21 mouse cellular contexts compared by ENCODE assay signal in the genomic region with DNA sequence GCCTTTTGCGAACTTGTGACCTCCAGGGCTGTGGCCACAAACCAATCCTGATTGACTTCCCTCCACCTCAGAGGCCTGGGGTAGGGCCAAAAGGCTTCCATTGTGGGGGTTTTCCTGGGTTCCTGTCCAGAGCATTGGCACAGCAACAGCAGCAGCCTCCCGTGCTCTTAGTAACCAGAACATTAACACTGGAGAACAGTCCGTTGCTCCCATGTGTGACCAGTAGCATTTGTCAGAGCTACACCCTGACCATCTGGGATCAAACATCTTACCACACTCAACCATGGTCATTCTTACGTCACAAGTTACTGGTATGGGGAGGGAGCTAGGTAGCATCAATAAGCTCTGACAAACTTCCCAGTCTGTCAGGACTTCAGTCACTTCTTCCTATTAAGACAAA. TPM values are rescaled to one million over a fixed set of nuclear protein-coding genes. Genes with fewer than 3 reads are reported as not detected.
A peak's percentile ranks its signal among the peaks of the same experiment; 100 is the strongest.
DNase-seq lines count a peak whose midpoint lies in the region; ATAC-seq and TF ChIP-seq lines count a peak whose summit lies in the region.
"Had no signal": no experiment of that assay in that cellular context is flagged by ENCODE, and none has a peak within 500 bp of the region (broad histone marks: within the 10 kb centered on the region; RNA-seq: fewer than 3 reads in every experiment).

No protein-coding gene starts in this region.

- TF ChIP-seq POLR2A in bone marrow macrophage, adult 2 months (IDR thresholded peaks at IDR 0.05; ENCODE audit: borderline replicate concordance, low read depth, low read length) = no peak

- H3K4me1 ChIP-seq in bone marrow macrophage, adult 2 months (ENCODE audit: control insufficient read depth, insufficient read depth, low read length) = peaks cover 40% of the 10 kb centered on the region
- peaks cover 10% of the 10 kb centered on the region; the same call in 1 of the 2 replicates for H3K4me1 ChIP-seq in kidney, embryonic 14.5 days (ENCODE audit: control insufficient read depth, insufficient read depth, low read length)
- peaks cover 6% of the 10 kb centered on the region; the same call in 1 of the 2 replicates for H3K4me1 ChIP-seq in liver, postnatal 0 days (ENCODE audit: insufficient read depth)

- no peak overlapping the region for H3K4me2 ChIP-seq in kidney, embryonic 14.5 days (replicated peaks; ENCODE audit: low read depth, low read length)
- H3K4me2 ChIP-seq in liver, postnatal 0 days (ENCODE audit: low read depth, low read length) = no peak overlapping the region
- H3K4me2 ChIP-seq: embryonic facial prominence, embryonic 15.5 days; forebrain, embryonic 12.5 days; heart, embryonic 12.5 days; hindbrain, embryonic 12.5 days had no signal

- no peak for TF ChIP-seq EP300 in liver, postnatal 0 days (IDR thresholded peaks at IDR 0.05; ENCODE audit: low read depth)

- intact Hi-C loops in heart, postnatal 36 days (cut with DNase I) = loop anchor here (2.0 kb wide), 1 partner anchor 19 kb away; no protein-coding TSS in a partner anchor

- H3K4me3 ChIP-seq in bone marrow macrophage, adult 2 months (ENCODE audit: insufficient read depth, low read length) = no peak overlapping the region
- H3K4me3 ChIP-seq in kidney, embryonic 14.5 days (ENCODE audit: low read length) = no peak overlapping the region
- no peak overlapping the region for H3K4me3 ChIP-seq in liver, postnatal 0 days (ENCODE audit: low read depth, low read length)
- H3K4me3 ChIP-seq: embryonic facial prominence, embryonic 15.5 days; forebrain, embryonic 12.5 days; heart, embryonic 12.5 days; hindbrain, embryonic 12.5 days had no signal

- peak overlapping the region; percentile 85 for H3K27ac ChIP-seq in bone marrow macrophage, adult 2 months (ENCODE audit: insufficient read depth, low read depth, low read length)
- H3K27ac ChIP-seq in kidney, embryonic 14.5 days (ENCODE audit: low read depth, low read length) = no peak overlapping the region
- no peak overlapping the region for H3K27ac ChIP-seq in liver, postnatal 0 days (ENCODE audit: low read depth)
- H3K27ac ChIP-seq: embryonic facial prominence, embryonic 15.5 days; forebrain, embryonic 12.5 days; hindbrain, embryonic 12.5 days had no signal

- ATAC-seq in megakaryocyte, adult 5-6 weeks (ENCODE audit: poor library complexity, severe bottlenecking) = peak; percentile 33; the same call in 1 of the 2 replicates
- ATAC-seq in neutrophil, adult 5-6 weeks (ENCODE audit: extremely low read depth, insufficient number of reproducible peaks, low FRiP score, poor library complexity, severe bottlenecking) = peak; percentile 33; the same call in 1 of the 2 replicates
- ATAC-seq in kidney, embryonic 14.5 days (ENCODE audit: low FRiP score, low TSS enrichment) = no peak
- no peak for ATAC-seq in liver, postnatal 0 days
- ATAC-seq: activated CD4-positive, CD25-positive, alpha-beta regulatory T cell, adult 4 months; forebrain, embryonic 16.5 days; hindbrain, embryonic 16.5 days; inflammation-experienced regulatory T-cells, adult 6 months; Patski had no signal

- H3K9me3 ChIP-seq in kidney, embryonic 14.5 days (ENCODE audit: control insufficient read depth, low read length) = no peaks in the 10 kb centered on the region
- no peaks in the 10 kb centered on the region for H3K9me3 ChIP-seq in liver, postnatal 0 days (ENCODE audit: low read length)
- H3K9me3 ChIP-seq: embryonic facial prominence, embryonic 15.5 days; forebrain, embryonic 12.5 days; heart, embryonic 12.5 days; hindbrain, embryonic 12.5 days had no signal

- peaks cover 42% of the 10 kb centered on the region for H3K36me3 ChIP-seq in kidney, embryonic 14.5 days (ENCODE audit: control insufficient read depth, insufficient read depth, low read length)
- peaks cover 24% of the 10 kb centered on the region for H3K36me3 ChIP-seq in liver, postnatal 0 days (replicated peaks; ENCODE audit: insufficient read depth, low read length)

- H3K27me3 ChIP-seq in kidney, embryonic 14.5 days (ENCODE audit: control insufficient read depth, insufficient read depth, low read length) = no peaks in the 10 kb centered on the region
- no peaks in the 10 kb centered on the region for H3K27me3 ChIP-seq in liver, postnatal 0 days (ENCODE audit: insufficient read depth, low read length)
- H3K27me3 ChIP-seq: CH12.LX; embryonic facial prominence, embryonic 15.5 days; forebrain, embryonic 12.5 days; heart, embryonic 12.5 days; hindbrain, embryonic 12.5 days; Patski had no signal

- no peak for TF ChIP-seq CTCF in bone marrow macrophage, adult 2 months (IDR thresholded peaks at IDR 0.05; ENCODE audit: low read depth, low read length)
- no peak for TF ChIP-seq CTCF in liver, postnatal 0 days (IDR thresholded peaks at IDR 0.05; ENCODE audit: low read depth)

- H3K9ac ChIP-seq in kidney, embryonic 14.5 days (ENCODE audit: low read depth, low read length) = no peak overlapping the region
- no peak overlapping the region for H3K9ac ChIP-seq in liver, postnatal 0 days (replicated peaks)
- H3K9ac ChIP-seq: embryonic facial prominence, embryonic 15.5 days; forebrain, embryonic 12.5 days; heart, embryonic 12.5 days; hindbrain, embryonic 12.5 days had no signal

- 86% methylated on average over 4 of the region's 4 CpGs for WGBS in kidney, embryonic 14.5 days
- 73% methylated on average over 4 of the region's 4 CpGs for WGBS in liver, postnatal 0 days (ENCODE audit: insufficient replicate concordance)

- peak; percentile 90 for DNase-seq in heart, adult 11 months
- no peak for DNase-seq in heart, postnatal 36 days
- DNase-seq in liver, postnatal 0 days = no peak
- DNase-seq: adrenal gland, postnatal 14 days; cerebellum, adult 18-20 months; cerebellum, adult 9-11 months; cerebellum, postnatal 36 days had no signal

RNA-seq across cellular contexts. Expression of gene Snx18, which starts 28.1 kb away (rescaled TPM):
- total RNA-seq in heart, postnatal 36 days (2021) = 10 to 100 TPM; 21.4 to 21.8 TPM
- 27.1 and 29.8 TPM in 2 replicates for polyA plus RNA-seq in bone marrow macrophage, adult 2 months (2012; ENCODE audit: insufficient read depth, insufficient read length, missing spikeins)
- total RNA-seq in megakaryocyte, adult 5-6 weeks (2015) = 61.3 and 66.5 TPM in 2 replicates
- 64.9 and 75.6 TPM in 2 replicates for total RNA-seq in megakaryocyte, adult 5-6 weeks (2017)
- 84.5 and 95.9 TPM in 2 replicates for total RNA-seq in neutrophil, adult 5-6 weeks (2017)
- 39.4 and 51.2 TPM in 2 replicates for polyA plus RNA-seq in kidney, embryonic 14.5 days (2014; fragmentation: Nextera tagmentation; extraction: Ambion mirVana)
- 5.7 and 6.9 TPM in 2 replicates for polyA plus RNA-seq in liver, postnatal 0 days (2015; fragmentation: Nextera tagmentation; extraction: Ambion mirVana)

Comparison
In these comparisons a context has a peak if more than half of its experiments do, and no peak if none do; other contexts are left out.
1. ATAC-seq: peak in megakaryocyte, adult 5-6 weeks (single experiment) and neutrophil, adult 5-6 weeks (single experiment); none in kidney, embryonic 14.5 days (single experiment) and liver, postnatal 0 days (single experiment).